Mouse (Mus musculus) thymus, postnatal 4 days (tissue): ENCODE results near the gene Scd1.

Experiments
- DNase-seq: peaks from one replicate; pipeline ENCODE4 v3.0.0; 2021

Gene Scd1

DNA sequence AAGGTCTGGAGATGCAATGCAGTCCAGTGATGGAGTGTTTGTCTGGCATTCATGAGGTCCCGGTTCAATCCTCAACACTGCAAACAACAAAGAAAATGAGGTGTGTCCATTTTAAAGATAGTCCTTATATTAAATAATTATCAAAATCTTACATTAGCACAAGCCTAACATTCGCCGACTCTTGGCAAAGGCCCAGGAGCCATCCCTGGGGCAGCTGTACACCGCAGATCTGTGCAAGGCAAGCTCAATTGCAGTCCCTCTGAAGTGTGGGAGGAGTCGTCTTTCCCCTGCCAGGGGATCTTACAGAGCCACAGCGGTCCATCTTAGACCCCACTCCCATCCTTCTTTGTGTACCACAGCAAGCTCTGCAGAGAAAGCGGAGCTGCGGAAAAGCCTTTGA, 49.0 kb downstream of the Scd1 start:
- DNase-seq, result no peak

DNA sequence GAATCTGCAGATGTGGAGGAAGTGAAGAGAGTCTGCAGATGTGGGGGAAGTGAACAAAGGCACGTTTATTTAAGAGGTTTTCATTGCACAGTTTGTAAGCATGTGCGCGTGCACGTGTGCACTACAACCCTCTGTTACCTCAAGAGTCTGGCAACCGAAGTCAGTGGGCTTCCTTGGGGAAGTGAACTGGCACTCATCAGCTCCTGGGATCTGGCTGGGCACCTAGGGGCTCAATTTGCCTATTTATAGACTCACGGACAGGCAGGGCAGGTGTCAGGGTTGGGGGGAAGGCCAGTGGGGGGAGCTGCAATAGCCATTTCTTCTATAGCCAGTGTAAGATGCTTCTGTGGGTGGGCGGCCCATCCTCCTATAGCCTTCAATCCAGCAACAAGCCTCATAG, 55.9 kb downstream of the Scd1 start:
- DNase-seq, result no peak

DNA sequence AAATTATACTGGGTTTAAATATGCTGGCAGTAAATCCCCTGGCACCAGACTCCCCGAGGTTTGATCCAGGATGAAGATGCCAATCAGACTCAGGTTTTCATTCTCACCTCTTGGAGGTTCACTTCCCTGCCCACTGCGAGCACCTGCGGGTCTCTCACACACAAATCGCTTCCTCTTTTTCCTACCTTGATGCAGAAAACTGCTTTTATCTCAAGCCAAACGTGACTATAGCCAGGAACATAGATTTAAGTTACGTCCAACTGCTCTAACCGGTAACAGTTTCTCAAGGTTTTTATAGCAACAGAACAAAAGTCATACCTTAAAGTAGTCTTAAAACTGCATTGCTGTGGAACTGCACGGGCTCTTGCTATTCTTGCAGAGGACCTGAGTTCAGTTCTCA, 58.0 kb downstream of the Scd1 start:
- DNase-seq, result no peak
